Mouse (Mus musculus) brown adipose tissue, adult 24 weeks (tissue): ENCODE measurements around the gene Hs3st4. TPM values are rescaled to one million over a fixed set of nuclear protein-coding genes. Genes with fewer than 3 reads are reported as not detected.

Experiments used
- H3K27ac ChIP-seq: fragments of 200-500 bp; replicated peaks from 2 replicates; pipeline ENCODE4 v1.5.1; 2012; ENCODE audit warnings: low read depth, mild to moderate bottlenecking, low read length
- H3K4me1 ChIP-seq: fragments of 200-500 bp; 2 replicates; pipeline ENCODE4 v1.6.1; 2012; ENCODE audit warnings: low read length, mixed read lengths; ENCODE audit not compliant: control insufficient read depth, insufficient read depth, insufficient read length
- H3K4me3 ChIP-seq: fragments of 200-500 bp; 2 replicates; pipeline ENCODE4 v1.5.1; 2012; ENCODE audit warnings: low read depth, mild to moderate bottlenecking, low read length, moderate library complexity; ENCODE audit not compliant: insufficient read depth
- polyA plus RNA-seq: library from polyadenylated mRNA; stranded (reverse); fragments of >200 nt; gene quantifications from 2 replicates; pipeline ENCODE4 v1.2.4, GENCODE M21; 2012; ENCODE audit not compliant: missing spikeins, insufficient read depth, insufficient read length

The Hs3st4 gene
- polyA plus RNA-seq, 1 experiment: not detected

GRCm38 (mm10) chr7:124037281-124037700 lies 54.6 kb downstream of the Hs3st4 start:
- no peak overlapping the region for H3K27ac ChIP-seq
- no peaks in the 10 kb centered on the region for H3K4me1 ChIP-seq
- no peak overlapping the region for H3K4me3 ChIP-seq

DNA sequence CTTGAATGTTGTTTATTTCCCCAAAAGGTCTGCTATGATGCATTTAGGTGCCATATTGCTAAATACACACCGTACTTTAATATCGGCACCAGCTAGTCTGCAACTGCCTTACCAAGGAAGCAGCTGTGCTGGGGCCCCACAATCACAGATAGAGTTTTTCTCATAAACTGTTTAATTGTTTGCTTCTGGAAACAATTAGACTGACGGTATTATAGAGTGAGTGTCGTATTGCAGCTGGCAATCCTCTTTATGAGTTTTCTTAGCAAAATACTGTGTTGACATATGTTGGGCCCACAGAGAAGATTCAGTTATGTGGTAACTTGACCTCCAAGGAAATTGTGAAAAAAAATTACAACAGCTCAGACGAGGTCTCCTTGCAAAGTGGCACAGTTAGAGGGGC lies 56.5 kb downstream of the Hs3st4 start:
- Histone ChIP-seq H3K27ac (no peak overlapping the region), H3K4me3 (no peak overlapping the region), H3K4me1 (no peaks in the 10 kb centered on the region)

- Histone ChIP-seq H3K27ac (no peak overlapping the region), H3K4me3 (no peak overlapping the region), H3K4me1 (no peaks in the 10 kb centered on the region)
Measured at GRCm38 (mm10) chr7:124047382-124047781, 64.7 kb downstream of the Hs3st4 start.

GRCm38 (mm10) chr7:124048971-124049370 lies 66.3 kb downstream of the Hs3st4 start:
- H3K4me1 ChIP-seq: no peaks in the 10 kb centered on the region
- H3K4me3 ChIP-seq: no peak overlapping the region
- no peak overlapping the region for H3K27ac ChIP-seq

DNA sequence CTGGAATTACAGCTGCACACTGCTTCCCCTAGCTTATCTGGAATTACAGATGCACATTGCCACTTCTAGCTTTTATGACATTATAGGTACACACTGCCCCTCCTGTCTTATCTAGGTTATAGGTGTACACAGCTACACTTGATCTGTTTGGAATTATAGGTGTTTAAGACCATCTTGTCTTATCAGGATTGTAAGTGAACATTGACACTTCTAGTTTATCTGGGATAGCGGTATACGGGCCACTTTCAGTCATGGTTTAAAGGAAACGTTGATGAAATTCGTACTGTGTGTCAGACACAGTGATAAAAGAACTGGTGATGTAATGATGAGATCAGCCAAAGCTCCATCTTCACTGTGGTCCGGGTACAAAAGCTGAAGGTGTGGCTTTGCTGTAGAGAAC lies 67.8 kb downstream of the Hs3st4 start:
- no peak overlapping the region for H3K27ac ChIP-seq
- H3K4me1 ChIP-seq: no peaks in the 10 kb centered on the region
- no peak overlapping the region for H3K4me3 ChIP-seq

DNA sequence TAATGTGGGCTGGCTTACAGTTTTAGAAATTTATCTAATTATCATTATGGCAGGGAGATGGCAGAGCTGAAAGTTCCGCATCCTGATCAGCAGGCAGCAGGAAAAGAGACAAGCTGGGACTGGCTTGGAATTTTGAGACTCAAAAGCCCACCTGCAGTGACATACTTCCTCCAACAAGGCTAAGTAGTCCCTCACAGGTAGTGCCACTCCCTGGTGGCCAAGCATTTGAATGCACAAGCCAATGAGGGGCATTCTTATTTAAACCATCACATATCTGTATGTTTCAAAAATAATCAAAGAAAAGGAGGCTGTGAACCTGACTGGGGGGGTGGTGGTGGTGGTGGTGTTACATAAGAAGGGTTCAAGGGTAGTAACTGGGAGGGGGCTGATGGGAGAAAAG lies 101.1 kb downstream of the Hs3st4 start:
- H3K4me1 ChIP-seq: no peaks in the 10 kb centered on the region
- H3K4me3 ChIP-seq: no peak overlapping the region
- no peak overlapping the region for H3K27ac ChIP-seq

DNA sequence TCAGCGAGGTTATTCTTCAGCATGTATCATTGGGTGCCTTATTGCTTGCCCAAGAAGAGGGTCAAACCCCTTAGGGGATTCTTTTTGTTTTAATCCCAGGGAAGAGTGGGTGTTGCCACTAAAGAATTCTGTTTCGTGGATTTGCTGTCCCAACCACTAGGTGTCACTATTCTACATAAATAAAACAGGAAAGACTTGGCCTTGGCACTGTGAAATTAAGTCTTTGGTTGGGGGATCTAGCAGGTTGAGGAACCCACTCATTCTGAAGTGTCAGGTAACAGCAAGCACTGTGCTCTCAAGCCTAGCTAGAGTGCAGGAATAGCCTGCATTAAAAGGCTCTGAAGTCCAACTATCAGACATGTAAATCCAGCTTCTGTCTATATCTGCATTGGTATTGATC lies 146.3 kb downstream of the Hs3st4 start:
- Histone ChIP-seq H3K27ac (no peak overlapping the region), H3K4me1 (no peaks in the 10 kb centered on the region), H3K4me3 (no peak overlapping the region)

DNA sequence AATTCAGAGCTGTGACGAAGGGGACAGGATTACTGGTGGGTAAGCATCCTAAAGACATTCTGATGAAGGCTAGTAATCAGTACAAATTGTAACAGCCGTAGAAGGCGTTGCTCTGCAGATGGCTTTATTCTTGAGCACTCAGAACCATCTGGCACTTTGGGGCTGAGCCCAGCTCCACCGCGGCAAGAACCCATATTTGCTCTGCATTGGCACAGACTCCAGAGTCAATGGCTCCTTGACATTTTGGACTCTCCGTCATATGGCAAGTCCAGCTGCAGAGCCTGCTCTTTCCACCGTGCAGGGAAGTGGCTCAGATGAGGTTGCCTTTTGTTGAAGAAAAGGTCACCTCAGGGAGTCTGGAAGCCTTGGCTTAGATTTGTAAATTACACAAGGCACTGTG lies 148.6 kb downstream of the Hs3st4 start:
- Histone ChIP-seq H3K4me3 (no peak overlapping the region), H3K27ac (no peak overlapping the region)

GRCm38 (mm10) chr7:124136133-124136532 lies 153.5 kb downstream of the Hs3st4 start:
- Histone ChIP-seq H3K27ac (no peak overlapping the region), H3K4me1 (no peaks in the 10 kb centered on the region), H3K4me3 (no peak overlapping the region)

More for the DNA sequence above, 148.6 kb downstream of the Hs3st4 start:
- no peaks in the 10 kb centered on the region for H3K4me1 ChIP-seq

GRCm38 (mm10) chr7:124141229-124141628 lies 158.6 kb downstream of the Hs3st4 start:
- no peak overlapping the region for H3K27ac ChIP-seq
- H3K4me1 ChIP-seq: no peaks in the 10 kb centered on the region
- H3K4me3 ChIP-seq: no peak overlapping the region

- Histone ChIP-seq H3K4me1 (no peaks in the 10 kb centered on the region), H3K27ac (no peak overlapping the region), H3K4me3 (no peak overlapping the region)
Measured at GRCm38 (mm10) chr7:124150901-124151300, 168.2 kb downstream of the Hs3st4 start.

- H3K4me1 ChIP-seq: no peaks in the 10 kb centered on the region
- no peak overlapping the region for H3K4me3 ChIP-seq
- H3K27ac ChIP-seq: no peak overlapping the region
Measured at GRCm38 (mm10) chr7:124163301-124163700, 180.6 kb downstream of the Hs3st4 start.

GRCm38 (mm10) chr7:124166229-124166628 lies 183.6 kb downstream of the Hs3st4 start:
- Histone ChIP-seq H3K4me1 (no peaks in the 10 kb centered on the region), H3K4me3 (no peak overlapping the region), H3K27ac (no peak overlapping the region)

- H3K4me3 ChIP-seq: no peak overlapping the region
- H3K27ac ChIP-seq: no peak overlapping the region
Measured at GRCm38 (mm10) chr7:124168796-124169195, 186.1 kb downstream of the Hs3st4 start.

GRCm38 (mm10) chr7:124170001-124170400 lies 187.3 kb downstream of the Hs3st4 start:
- Histone ChIP-seq H3K4me3 (no peak overlapping the region), H3K27ac (no peak overlapping the region), H3K4me1 (no peaks in the 10 kb centered on the region)

More at GRCm38 (mm10) chr7:124168796-124169195, 186.1 kb downstream of the Hs3st4 start:
- no peaks in the 10 kb centered on the region for H3K4me1 ChIP-seq

GRCm38 (mm10) chr7:124171992-124172391 lies 189.3 kb downstream of the Hs3st4 start:
- H3K4me3 ChIP-seq: no peak overlapping the region
- H3K27ac ChIP-seq: no peak overlapping the region
- no peaks in the 10 kb centered on the region for H3K4me1 ChIP-seq

- H3K27ac ChIP-seq: no peak overlapping the region
- H3K4me1 ChIP-seq: no peaks in the 10 kb centered on the region
- H3K4me3 ChIP-seq: no peak overlapping the region
Measured at GRCm38 (mm10) chr7:124180926-124181325, 198.3 kb downstream of the Hs3st4 start.
